Mouse (Mus musculus) liver, embryonic 12.5 days (tissue): ENCODE results near the gene Nsmce1. TPM values are rescaled to one million over a fixed set of nuclear protein-coding genes. Genes with fewer than 3 reads are reported as not detected.
A peak's percentile ranks its signal among the peaks of the same experiment; 100 is the strongest.

Experiments used
- ATAC-seq: fragments of 200-750 bp; cut with Nextera tagmentation; 2 replicates; pipeline ENCODE4 v1.8.0; 2017; ENCODE audit warnings: moderate number of reproducible peaks, mild to moderate bottlenecking, moderate library complexity
- H3K27ac ChIP-seq: fragments of 300-500 bp; sonication (generic); 2 replicates; pipeline ENCODE4 v1.5.1; 2016; ENCODE audit warnings: mild to moderate bottlenecking
- H3K27me3 ChIP-seq: fragments of 300-500 bp; sonication (generic); replicated peaks from 2 replicates; pipeline ENCODE4 v1.6.1; 2016; ENCODE audit warnings: mild to moderate bottlenecking, moderate library complexity
- H3K36me3 ChIP-seq: fragments of 300-500 bp; sonication (generic); 2 replicates; pipeline ENCODE4 v1.6.1; 2016; ENCODE audit warnings: mild to moderate bottlenecking, moderate library complexity
- H3K4me1 ChIP-seq: fragments of 300-500 bp; sonication (generic); 2 replicates; pipeline ENCODE4 v1.6.1; 2016
- H3K4me2 ChIP-seq: fragments of 300-500 bp; sonication (generic); 2 replicates; pipeline ENCODE4 v1.6.1; 2016; ENCODE audit warnings: mild to moderate bottlenecking, moderate library complexity
- H3K4me3 ChIP-seq: fragments of 300-500 bp; sonication (generic); 2 replicates; pipeline ENCODE4 v1.5.1; 2016; ENCODE audit warnings: mild to moderate bottlenecking, moderate library complexity
- H3K9ac ChIP-seq: fragments of 300-500 bp; sonication (generic); 2 replicates; pipeline ENCODE4 v1.6.1; 2016; ENCODE audit warnings: mild to moderate bottlenecking, moderate library complexity
- H3K9me3 ChIP-seq: fragments of 300-500 bp; sonication (generic); replicated peaks from 2 replicates; pipeline ENCODE4 v1.6.1; 2016; ENCODE audit warnings: mild to moderate bottlenecking, moderate library complexity
- WGBS: fragments of 180-500 bp; shearing (Covaris S2); methylation state at CpG from one replicate; pipeline ENCODE4 v1.1.7; 2016; ENCODE audit not compliant: insufficient replicate concordance; 5-methylcytosine and 5-hydroxymethylcytosine counted together
- polyA plus RNA-seq: library from polyadenylated mRNA; unstranded; fragments of >200 nt; fragmentation: Nextera tagmentation; extraction: Ambion mirVana; gene quantifications from 2 replicates; pipeline ENCODE4 v1.2.1, GENCODE M21; 2016

The Nsmce1 gene
- 97.0 and 97.7 TPM in 2 replicates for polyA plus RNA-seq

DNA sequence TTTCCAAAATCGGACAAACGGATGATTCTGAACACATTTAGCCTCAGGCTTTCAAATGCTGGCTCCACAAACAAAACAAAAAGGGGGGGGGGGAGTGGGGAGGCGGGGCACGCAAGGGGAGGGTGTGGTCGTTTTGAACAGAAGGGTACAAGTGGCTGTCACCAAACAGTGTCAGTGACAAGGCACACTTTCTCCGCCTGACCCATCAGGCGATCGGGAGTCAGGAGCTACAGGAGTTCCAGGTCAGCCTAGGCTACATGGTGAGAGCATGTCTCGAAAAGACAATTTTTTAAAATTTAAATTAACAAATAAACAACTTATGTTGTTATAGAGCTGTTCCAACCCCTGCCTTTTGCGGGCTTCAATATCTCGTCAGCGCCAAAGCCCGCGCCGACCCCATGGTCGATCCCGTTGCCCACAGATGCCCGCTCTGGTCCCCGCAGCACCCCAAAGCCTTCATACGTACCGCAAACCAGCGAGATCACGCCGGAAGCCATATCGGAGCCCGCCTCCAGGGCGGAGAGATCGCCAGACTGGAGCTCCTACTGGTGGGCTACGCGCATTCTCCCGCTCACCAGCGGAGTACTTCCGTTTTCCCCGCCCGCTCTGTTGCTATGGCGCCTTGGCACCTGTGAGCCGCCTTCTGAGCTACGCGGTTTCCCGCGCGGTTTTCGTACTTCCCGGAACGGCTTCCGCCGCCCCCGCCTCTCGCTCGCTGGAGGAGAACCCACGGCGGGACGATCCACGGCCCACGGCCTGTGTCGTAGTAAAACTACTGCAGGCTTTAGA lies at the start of gene Nsmce1:
Gene Nsmce1 (minus strand): TSS at position 650 of the 789 bp plus-strand sequence.
- Histone ChIP-seq H3K27ac (peak within 1 kb of the TSS; percentile 90), H3K9me3 (no peaks in the 10 kb centered on the region), H3K9ac (peak within 1 kb of the TSS; percentile 75), H3K4me1 (peaks cover 74% of the 10 kb centered on the region), H3K4me3 (peak within 1 kb of the TSS; percentile 68), H3K4me2 (peak within 1 kb of the TSS; percentile 74), H3K36me3 (peaks cover 14% of the 10 kb centered on the region), H3K27me3 (no peaks in the 10 kb centered on the region)
- under 1% methylated on average over 56 of the region's 56 CpGs for WGBS
- ATAC-seq: peak; percentile 97

DNA sequence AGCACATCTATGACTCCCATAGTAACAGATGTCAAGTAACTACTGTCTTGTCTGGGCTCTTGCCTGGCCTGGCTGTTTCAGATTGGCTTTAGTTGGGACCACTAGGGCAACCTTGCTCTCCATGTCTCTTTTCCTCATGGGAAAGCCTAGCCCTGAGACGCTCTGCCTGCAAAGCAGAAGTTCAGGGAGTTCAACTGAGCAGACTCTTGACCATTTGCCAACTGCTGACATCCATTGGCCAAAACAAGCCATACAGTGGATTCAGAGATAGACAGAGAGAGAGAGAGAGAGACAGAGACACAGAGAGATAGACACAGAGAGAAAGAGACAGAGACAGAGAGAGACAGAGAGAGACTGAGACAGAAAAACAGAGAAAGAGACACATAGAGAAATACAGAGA lies 49.6 kb upstream of the Nsmce1 start:
- Histone ChIP-seq H3K27me3 (peaks cover 14% of the 10 kb centered on the region), H3K27ac (no peak overlapping the region), H3K4me1 (peaks cover 12% of the 10 kb centered on the region), H3K4me3 (no peak overlapping the region), H3K36me3 (no peaks in the 10 kb centered on the region), H3K4me2 (no peak overlapping the region), H3K9me3 (no peaks in the 10 kb centered on the region), H3K9ac (no peak overlapping the region)
- WGBS: 62% methylated on average over 1 of the region's 1 CpGs
- ATAC-seq: no peak

DNA sequence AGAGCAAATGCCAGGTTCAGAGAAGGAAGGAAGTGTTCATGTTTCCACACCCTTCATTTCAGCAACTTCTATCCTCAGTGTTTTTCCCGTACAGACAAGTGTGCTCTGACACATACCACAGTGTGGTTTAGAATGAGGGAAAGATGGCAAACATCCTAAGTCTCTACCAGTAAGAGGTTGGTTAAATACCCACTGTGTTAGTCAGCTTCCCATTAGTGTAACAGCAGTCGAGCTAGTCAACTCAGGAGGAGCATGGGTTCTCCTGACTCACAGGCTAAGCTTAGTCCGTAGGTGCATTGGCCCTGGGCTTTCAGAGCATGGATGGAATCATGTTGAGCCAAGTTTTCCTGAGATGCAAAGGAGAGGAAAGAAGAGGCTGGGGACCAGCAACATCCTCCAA lies 48.0 kb upstream of the Nsmce1 start:
- ATAC-seq: no peak
- Histone ChIP-seq H3K4me3 (no peak overlapping the region), H3K4me1 (peaks cover 12% of the 10 kb centered on the region), H3K27ac (no peak overlapping the region), H3K27me3 (peaks cover 14% of the 10 kb centered on the region), H3K9ac (no peak overlapping the region), H3K4me2 (no peak overlapping the region), H3K9me3 (peaks cover 4% of the 10 kb centered on the region; the same call in 1 of the 2 replicates), H3K36me3 (no peaks in the 10 kb centered on the region)
- 54% methylated on average over 3 of the region's 3 CpGs for WGBS

DNA sequence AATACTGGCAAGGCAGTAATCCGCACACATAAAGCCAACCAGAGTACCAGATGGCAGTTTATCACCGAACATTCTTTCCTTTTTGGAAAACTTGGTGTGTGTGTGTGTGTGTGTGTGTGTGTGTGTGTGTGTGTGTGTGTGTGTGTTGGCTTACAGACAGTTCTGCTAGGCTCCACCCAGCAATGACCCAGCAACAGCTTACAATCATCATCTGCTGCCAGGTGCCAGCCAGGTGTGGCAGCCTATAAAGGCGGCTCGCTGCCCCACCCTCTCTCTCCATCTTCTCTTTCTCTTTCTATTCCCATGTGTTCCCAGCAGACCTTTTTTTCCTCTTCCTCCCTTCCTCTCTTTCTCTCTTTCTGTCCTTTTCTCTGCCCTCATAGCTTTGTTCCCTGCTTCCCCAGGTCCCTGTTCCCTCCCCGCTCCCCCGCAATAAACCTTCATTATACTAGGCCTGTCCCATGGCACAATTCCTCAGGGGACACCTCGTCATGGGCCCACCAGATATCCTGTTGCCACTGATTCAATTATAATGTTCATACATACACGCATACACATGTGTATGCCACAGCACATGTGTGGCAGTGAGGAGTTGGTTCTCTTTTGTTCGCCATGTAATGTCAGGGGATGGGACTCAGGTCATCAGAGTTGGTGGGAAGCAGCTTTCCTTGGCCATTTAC lies 36.6 kb upstream of the Nsmce1 start:
- Histone ChIP-seq H3K4me3 (no peak overlapping the region), H3K9me3 (no peaks in the 10 kb centered on the region), H3K9ac (no peak overlapping the region), H3K4me1 (peaks cover 10% of the 10 kb centered on the region), H3K36me3 (no peaks in the 10 kb centered on the region), H3K27ac (no peak overlapping the region), H3K4me2 (no peak overlapping the region), H3K27me3 (peaks cover 11% of the 10 kb centered on the region; the same call in 1 of the 2 replicates)
- ATAC-seq: no peak
- 77% methylated on average over 9 of the region's 9 CpGs for WGBS

DNA sequence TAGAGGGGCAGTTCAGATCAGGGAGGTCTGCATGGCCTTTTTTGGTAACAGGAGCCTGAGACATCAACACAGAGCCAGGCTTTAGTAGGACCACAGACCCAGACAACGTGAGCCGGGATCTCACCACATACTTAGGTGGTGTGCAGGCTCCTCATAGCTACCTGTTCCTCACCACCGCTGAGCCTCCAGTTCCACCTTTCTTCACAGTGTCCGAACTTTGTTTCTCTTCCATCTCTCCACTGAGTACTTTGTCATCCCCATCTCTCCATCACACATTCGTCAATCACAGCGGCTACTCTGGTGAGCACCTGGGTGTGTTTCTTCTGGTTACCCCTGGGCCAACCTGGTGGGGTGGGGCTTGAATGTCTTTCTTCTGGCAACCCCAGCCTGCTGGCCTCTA lies 35.8 kb upstream of the Nsmce1 start:
- Histone ChIP-seq H3K4me3 (no peak overlapping the region), H3K4me2 (no peak overlapping the region), H3K4me1 (peaks cover 18% of the 10 kb centered on the region), H3K27ac (no peak overlapping the region), H3K9ac (no peak overlapping the region), H3K27me3 (peaks cover 11% of the 10 kb centered on the region; the same call in 1 of the 2 replicates), H3K9me3 (no peaks in the 10 kb centered on the region), H3K36me3 (no peaks in the 10 kb centered on the region)
- WGBS: 74% methylated on average over 6 of the region's 6 CpGs
- ATAC-seq: no peak

DNA sequence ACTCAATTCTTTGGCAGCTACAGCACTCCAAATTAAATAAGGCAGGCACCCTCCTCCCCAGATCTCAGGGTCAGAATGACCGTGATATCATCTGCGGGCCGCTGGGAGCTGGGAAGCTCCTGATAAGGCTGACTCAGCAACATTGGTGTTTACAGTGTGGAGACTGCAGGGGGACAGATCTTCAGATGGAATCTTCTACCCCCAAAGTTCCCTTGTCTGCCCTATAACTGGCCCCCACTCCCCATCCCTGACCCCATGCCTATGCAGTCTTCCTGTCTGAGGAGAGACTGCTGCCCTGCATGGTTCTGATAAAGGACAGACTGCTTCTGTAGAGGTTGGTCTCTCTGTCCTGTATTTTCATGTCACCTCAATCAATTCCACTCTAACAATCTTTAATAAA lies 31.7 kb upstream of the Nsmce1 start:
- Histone ChIP-seq H3K4me1 (peaks cover 45% of the 10 kb centered on the region), H3K9me3 (no peaks in the 10 kb centered on the region), H3K4me3 (peak overlapping the region; percentile 10; the same call in 1 of the 2 replicates), H3K36me3 (no peaks in the 10 kb centered on the region), H3K27ac (peak overlapping the region; percentile 81), H3K27me3 (peaks cover 11% of the 10 kb centered on the region; the same call in 1 of the 2 replicates), H3K9ac (peak overlapping the region; percentile 42), H3K4me2 (peak overlapping the region; percentile 54)
- WGBS: 3% methylated on average over 3 of the region's 3 CpGs
- ATAC-seq: peak; percentile 90

DNA sequence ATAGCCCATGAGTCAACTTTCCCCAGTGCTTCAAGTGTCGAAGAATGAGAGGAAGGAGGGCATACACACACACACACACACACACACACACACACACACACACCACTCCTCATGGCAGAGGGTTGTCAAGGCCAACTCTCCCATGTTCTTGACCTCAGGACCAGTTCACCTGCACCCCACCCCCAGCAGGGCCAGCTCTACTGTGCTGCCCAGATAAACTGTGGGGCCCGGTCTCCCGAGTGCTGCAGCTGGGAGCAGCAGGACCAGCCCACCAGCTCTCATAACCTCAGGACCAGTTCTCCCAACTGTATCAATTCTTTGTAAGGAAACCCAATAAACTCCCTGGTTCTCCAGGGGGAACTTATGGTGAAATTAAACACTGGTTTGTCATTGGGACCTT lies 28.3 kb upstream of the Nsmce1 start:
- peak overlapping the region; percentile 38 for H3K4me2 ChIP-seq

DNA sequence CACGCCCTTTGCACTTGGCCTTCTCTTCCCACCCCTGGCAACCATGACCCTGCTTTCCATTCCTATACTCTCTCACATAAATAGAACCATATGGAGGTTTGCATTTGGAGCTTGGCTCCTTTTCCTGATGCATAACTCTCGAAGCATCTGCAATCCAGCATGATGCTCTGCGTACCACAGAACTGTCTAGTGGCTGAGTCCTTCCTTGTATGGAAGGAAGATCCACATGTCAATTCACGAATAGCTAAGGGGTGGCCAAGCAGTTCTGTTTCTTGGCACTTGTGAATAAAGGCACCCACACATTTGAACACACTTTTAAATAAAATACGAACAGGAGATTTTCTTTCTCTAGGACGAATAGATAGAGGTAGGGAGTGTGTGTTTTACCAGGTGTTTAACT lies 26.1 kb upstream of the Nsmce1 start:
- Histone ChIP-seq H3K27me3 (no peaks in the 10 kb centered on the region), H3K4me2 (no peak overlapping the region), H3K4me1 (peaks cover 69% of the 10 kb centered on the region), H3K4me3 (no peak overlapping the region), H3K9me3 (0 out of 2 replicates have a peak, but pooled peaks cover 5% of the 10 kb centered on the region), H3K27ac (peak overlapping the region; percentile 82), H3K9ac (no peak overlapping the region), H3K36me3 (no peaks in the 10 kb centered on the region)
- ATAC-seq: no peak
- 81% methylated on average over 6 of the region's 6 CpGs for WGBS

More for the DNA sequence above, 28.3 kb upstream of the Nsmce1 start:
- Histone ChIP-seq H3K36me3 (no peaks in the 10 kb centered on the region), H3K9ac (peak overlapping the region; percentile 49), H3K4me1 (peaks cover 75% of the 10 kb centered on the region), H3K27ac (peak overlapping the region; percentile 74), H3K9me3 (no peaks in the 10 kb centered on the region), H3K4me3 (no peak overlapping the region; the same call in 1 of the 2 replicates), H3K27me3 (no peaks in the 10 kb centered on the region)
- 36% methylated on average over 3 of the region's 3 CpGs for WGBS
- ATAC-seq: peak; percentile 80

DNA sequence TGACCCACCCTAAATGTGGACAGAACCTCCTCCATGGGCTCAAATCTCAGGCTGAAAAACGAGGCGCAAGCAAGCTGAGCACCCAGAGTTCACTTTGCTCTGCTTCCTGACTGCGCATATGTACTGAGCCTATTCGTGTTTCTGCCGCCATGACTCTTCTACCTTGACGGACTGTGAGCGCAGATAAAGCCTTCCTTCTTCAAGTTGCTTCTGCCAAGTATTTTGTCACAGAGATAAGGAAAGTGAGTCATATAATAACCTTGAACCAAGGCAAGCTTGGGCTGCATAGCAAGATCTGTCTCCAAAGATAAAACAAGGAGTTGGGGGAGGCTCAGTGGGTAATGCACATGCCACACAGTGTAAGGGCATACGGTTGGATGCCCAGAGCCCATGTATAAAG lies 25.3 kb upstream of the Nsmce1 start:
- Histone ChIP-seq H3K4me3 (no peak overlapping the region), H3K9ac (peak overlapping the region; percentile 32; the same call in 1 of the 2 replicates), H3K27ac (peak overlapping the region; percentile 82), H3K4me2 (peak overlapping the region; percentile 37), H3K27me3 (no peaks in the 10 kb centered on the region), H3K9me3 (0 out of 2 replicates have a peak, but pooled peaks cover 5% of the 10 kb centered on the region), H3K36me3 (no peaks in the 10 kb centered on the region), H3K4me1 (peaks cover 70% of the 10 kb centered on the region)
- 25% methylated on average over 8 of the region's 8 CpGs for whole genome bisulfite sequencing
- ATAC-seq: peak; percentile 78

DNA sequence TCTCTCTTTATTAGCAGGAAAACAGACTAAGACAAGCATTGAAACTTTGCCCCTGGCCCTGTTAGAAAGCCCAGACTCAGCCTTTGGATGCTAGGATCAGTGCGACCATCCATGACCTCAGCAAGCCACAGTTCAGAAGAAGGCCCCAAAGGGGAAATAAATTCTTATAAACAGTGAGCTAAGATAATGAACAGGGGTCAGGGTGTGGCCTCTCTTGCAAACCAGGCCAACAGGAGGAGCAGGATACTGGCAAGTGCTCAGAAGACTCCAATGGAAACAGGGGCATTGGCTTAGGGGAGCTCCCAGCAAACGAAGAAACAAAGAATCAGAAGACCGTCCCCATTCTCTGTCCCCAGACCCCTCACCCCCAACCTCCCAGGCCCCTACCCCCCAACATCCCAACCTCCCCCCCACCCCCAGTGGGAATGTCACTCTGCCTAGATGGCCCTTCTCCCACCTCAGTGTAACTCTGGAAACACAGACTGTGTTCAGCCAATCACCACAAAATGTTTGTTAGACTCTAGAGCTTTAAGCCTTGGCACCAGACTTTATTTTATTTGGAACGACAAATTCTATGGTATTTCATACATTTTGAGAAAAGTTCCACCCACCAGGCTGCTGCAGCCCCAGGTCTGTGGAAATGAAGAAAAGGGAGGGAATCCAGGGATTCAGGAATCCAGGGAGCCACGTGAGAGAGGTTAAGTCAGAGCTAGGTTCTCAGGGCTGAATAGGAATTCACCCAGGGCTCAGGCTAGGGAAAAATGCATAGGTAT lies 23.9 kb upstream of the Nsmce1 start:
- WGBS: 64% methylated on average over 5 of the region's 5 CpGs
- Histone ChIP-seq H3K36me3 (no peaks in the 10 kb centered on the region), H3K9ac (no peak overlapping the region), H3K27ac (peak overlapping the region; percentile 82), H3K27me3 (no peaks in the 10 kb centered on the region), H3K4me1 (peaks cover 66% of the 10 kb centered on the region), H3K9me3 (0 out of 2 replicates have a peak, but pooled peaks cover 5% of the 10 kb centered on the region), H3K4me3 (no peak overlapping the region), H3K4me2 (peak overlapping the region; percentile 30)
- ATAC-seq: peak; percentile 57

DNA sequence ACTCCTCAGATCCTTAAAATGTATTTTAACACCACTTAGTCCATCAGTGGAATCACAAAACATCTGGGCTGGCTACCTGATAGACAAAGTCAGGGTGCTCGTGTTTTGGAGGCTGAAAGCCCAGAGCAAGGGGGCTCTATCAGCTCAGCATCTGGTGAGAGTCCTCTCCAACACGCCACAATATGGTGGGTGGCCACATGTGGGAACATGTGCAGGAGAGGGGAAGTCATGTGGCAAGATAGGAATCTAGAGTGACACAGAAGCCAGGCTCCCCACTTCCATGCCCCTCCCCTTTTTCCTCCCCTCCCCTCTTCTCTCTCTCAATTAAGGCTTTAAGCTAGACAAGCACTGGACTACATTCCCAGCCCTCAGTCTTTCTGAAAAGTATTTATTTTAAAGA lies 20.5 kb upstream of the Nsmce1 start:
- Histone ChIP-seq H3K9me3 (0 out of 2 replicates have a peak, but pooled peaks cover 5% of the 10 kb centered on the region), H3K4me2 (no peak overlapping the region), H3K27ac (no peak overlapping the region), H3K27me3 (no peaks in the 10 kb centered on the region), H3K4me3 (no peak overlapping the region), H3K36me3 (no peaks in the 10 kb centered on the region), H3K9ac (no peak overlapping the region), H3K4me1 (peaks cover 44% of the 10 kb centered on the region)
- WGBS: 50% methylated on average over 2 of the region's 2 CpGs
- ATAC-seq: no peak
